Mouse (Mus musculus) right cerebral cortex, postnatal 25 days (tissue): Measurements from ENCODE around the gene Gm20075.
A peak's percentile ranks its signal among the peaks of the same experiment; 100 is the strongest.
"Not testable (repeated sequence)": the region's sequence is repeated elsewhere in the genome, so short reads cannot be mapped to it uniquely, and the experiment has no call there.

Experiments used
- DNase-seq: peaks from one replicate; pipeline ENCODE4 v3.0.0; 2022

The Gm20075 gene

GRCm38 (mm10) chr13:96081276-96081675, at the start of gene Gm20075:
Gene Gm20075, minus strand, starts transcription at chr13:96081376.
- DNase-seq, result not testable (repeated sequence)

- no peak for DNase-seq
These were observed 47.9 kb upstream of the Gm20075 start for GRCm38 (mm10) chr13:96129081-96129480.

- no peak for DNase-seq
These were observed 45.5 kb upstream of the Gm20075 start for GRCm38 (mm10) chr13:96126669-96127068.

GRCm38 (mm10) chr13:96125011-96125410, 43.8 kb upstream of the Gm20075 start:
- no peak for DNase-seq

GRCm38 (mm10) chr13:96112711-96113110, 31.5 kb upstream of the Gm20075 start:
- DNase-seq, result no peak

GRCm38 (mm10) chr13:96110767-96111166, 29.6 kb upstream of the Gm20075 start:
- DNase-seq, result no peak

- DNase-seq, result no peak
These were observed 25.2 kb upstream of the Gm20075 start for GRCm38 (mm10) chr13:96106367-96106766.

GRCm38 (mm10) chr13:96090929-96091328, 9.8 kb upstream of the Gm20075 start:
- DNase-seq, result no peak

- DNase-seq, result no peak
These were observed 4.6 kb upstream of the Gm20075 start for GRCm38 (mm10) chr13:96085581-96086302.

- not testable (repeated sequence) for DNase-seq
These were observed 578 bp upstream of the Gm20075 start, which contains the start of gene Gm17190 for GRCm38 (mm10) chr13:96081754-96082153. Gene Gm17190, plus strand, starts transcription at chr13:96082054.

GRCm38 (mm10) chr13:96073555-96073954, 7.6 kb downstream of the Gm20075 start:
- no peak for DNase-seq

GRCm38 (mm10) chr13:96052755-96053154, 28.4 kb downstream of the Gm20075 start:
- no peak for DNase-seq

- no peak for DNase-seq
These were observed 35.8 kb downstream of the Gm20075 start for GRCm38 (mm10) chr13:96045396-96045795.

GRCm38 (mm10) chr13:96040275-96041042, 40.7 kb downstream of the Gm20075 start:
- no peak for DNase-seq

GRCm38 (mm10) chr13:96039536-96039935, 41.6 kb downstream of the Gm20075 start:
- no peak for DNase-seq

GRCm38 (mm10) chr13:96030368-96031223, 50.6 kb downstream of the Gm20075 start:
- peak; percentile 49 for DNase-seq
